Mouse (Mus musculus) ES-E14 (cell line): ENCODE data around the gene Fhad1. TPM values are rescaled to one million over a fixed set of nuclear protein-coding genes. Genes with fewer than 3 reads are reported as not detected.

Source experiments
- DNase-seq: peaks from one replicate; pipeline ENCODE4 v3.0.0-alpha.2; 2013; ENCODE audit warnings: low read depth, low spot score
- H3K27ac ChIP-seq: 2 replicates; pipeline ENCODE4 v1.5.1; 2012; ENCODE audit warnings: low read depth, mild to moderate bottlenecking, low read length, moderate library complexity, mixed read lengths; ENCODE audit not compliant: poor library complexity, insufficient read depth, severe bottlenecking
- H3K36me3 ChIP-seq: 2 replicates; pipeline ENCODE4 v1.6.1; 2012; ENCODE audit warnings: mild to moderate bottlenecking, low read length, moderate library complexity, mixed read lengths; ENCODE audit not compliant: control insufficient read depth, poor library complexity, insufficient read depth, severe bottlenecking
- H3K4me1 ChIP-seq, 2 experiments: fragments of 150-350 bp in 1 of 2; sonication (generic) in 1 of 2; 2 replicates each; pipeline ENCODE4 v1.6.1; 2012; ENCODE audit warnings: low read length in 2 of 2, mild to moderate bottlenecking in 1 of 2, mixed read lengths in 1 of 2; ENCODE audit not compliant: control insufficient read depth in 2 of 2, insufficient read depth in 2 of 2, poor library complexity in 1 of 2
- H3K4me3 ChIP-seq, 2 experiments: fragments of 150-350 bp in 1 of 2; sonication (generic) in 1 of 2; 2 replicates each; pipeline ENCODE4 v1.5.1; 2012; ENCODE audit warnings: low read length in 2 of 2, low read depth in 1 of 2, mild to moderate bottlenecking in 1 of 2, mixed read lengths in 1 of 2; ENCODE audit not compliant: insufficient read depth in 1 of 2, poor library complexity in 1 of 2, severe bottlenecking in 1 of 2
- H3K9ac ChIP-seq: 2 replicates; pipeline ENCODE4 v1.6.1; 2012; ENCODE audit warnings: low read depth, mild to moderate bottlenecking, low read length, mixed read lengths; ENCODE audit not compliant: poor library complexity, insufficient read depth, severe bottlenecking
- H3K9me3 ChIP-seq: fragments of 150-350 bp; sonication (generic); 2 replicates; pipeline ENCODE4 v1.6.1; 2012; ENCODE audit warnings: low read depth, mild to moderate bottlenecking, low read length; ENCODE audit not compliant: control insufficient read depth, insufficient read depth
- CHD2 ChIP-seq: IDR thresholded peaks from 2 replicates; pipeline ENCODE4 v1.6.1; 2014; ENCODE audit warnings: mild to moderate bottlenecking, low read depth, low read length, inconsistent platforms
- HCFC1 ChIP-seq: IDR thresholded peaks from 2 replicates; pipeline ENCODE4 v1.6.1; 2012; ENCODE audit warnings: low read length, inconsistent platforms, borderline replicate concordance; ENCODE audit not compliant: insufficient read depth
- MAFK ChIP-seq: IDR thresholded peaks from 2 replicates; pipeline ENCODE4 v1.6.1; 2014; ENCODE audit warnings: mild to moderate bottlenecking, low read depth, low read length, inconsistent platforms; ENCODE audit not compliant: insufficient read depth
- ZC3H11A ChIP-seq: IDR thresholded peaks from 2 replicates; pipeline ENCODE4 v1.6.1; 2012; ENCODE audit warnings: low read depth, mild to moderate bottlenecking, inconsistent platforms, low read length, borderline replicate concordance
- ZNF384 ChIP-seq: IDR thresholded peaks from 2 replicates; pipeline ENCODE4 v1.6.1; 2012; ENCODE audit warnings: low read depth, low read length, inconsistent platforms
- in situ Hi-C, 2 experiments: fragments of 600-800 bp; cut with MboI; formaldehyde crosslinking; loops; one replicate each; pipeline ENCODE4 v1.15.1; 2025; ENCODE audit warnings: low sequenced_read_pairs in 2 of 2, inconsistent platforms in 1 of 2; ENCODE audit not compliant: unreplicated experiment in 2 of 2
- total RNA-seq: library from RNA; depleted of rRNA; stranded (reverse); fragments of 300-350 nt; gene quantifications from 2 replicates; pipeline ENCODE4 v1.2.3, GENCODE M21; 2012

Gene Fhad1
- total RNA-seq, 1 experiment, result 0.49 TPM

DNA sequence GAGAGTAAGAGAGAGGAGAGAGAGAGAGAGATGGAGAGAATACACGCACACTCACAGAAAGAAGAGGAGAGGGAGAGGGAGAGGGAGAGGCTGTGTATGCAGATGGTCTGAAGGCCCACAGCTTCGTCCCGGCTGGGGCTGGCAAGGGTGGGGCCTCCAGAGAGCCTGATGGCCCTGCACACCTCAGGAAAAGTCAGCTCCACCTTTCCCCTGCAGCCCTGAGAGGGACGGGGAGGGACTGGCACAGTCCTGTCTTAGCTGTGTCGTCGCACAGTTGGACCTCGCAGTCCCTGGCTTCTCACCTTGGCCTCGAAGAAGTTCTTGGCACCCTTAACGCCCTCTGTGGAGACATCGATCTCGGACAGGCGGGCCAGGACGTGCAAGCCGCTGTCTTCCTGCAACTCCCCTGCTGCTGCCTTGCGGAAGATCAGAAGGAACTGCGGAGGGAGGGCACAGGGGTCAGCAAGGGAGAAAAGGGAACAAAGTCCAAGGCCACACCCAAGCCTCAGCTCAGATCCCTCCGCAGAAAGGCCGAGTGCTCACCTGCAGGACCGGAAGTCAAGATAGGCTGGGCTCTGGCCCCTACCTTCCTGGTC, 154.5 kb downstream of the Fhad1 start:
- Histone ChIP-seq H3K9ac (no peak overlapping the region), H3K36me3 (peaks cover 3% of the 10 kb centered on the region; the same call in 1 of the 2 replicates), H3K4me1 (peaks cover 0 to 6% of the 10 kb centered on the region in 2 experiments; a peak in 1 of 4 replicates), H3K9me3 (no peaks in the 10 kb centered on the region), H3K27ac (no peak overlapping the region), H3K4me3 (no peak overlapping the region)
- no peak for DNase-seq
- TF ChIP-seq CHD2 (no peak), HCFC1 (no peak), ZC3H11A (no peak), ZNF384 (no peak), MAFK (no peak)
- in situ Hi-C loops, result no loop called here

DNA sequence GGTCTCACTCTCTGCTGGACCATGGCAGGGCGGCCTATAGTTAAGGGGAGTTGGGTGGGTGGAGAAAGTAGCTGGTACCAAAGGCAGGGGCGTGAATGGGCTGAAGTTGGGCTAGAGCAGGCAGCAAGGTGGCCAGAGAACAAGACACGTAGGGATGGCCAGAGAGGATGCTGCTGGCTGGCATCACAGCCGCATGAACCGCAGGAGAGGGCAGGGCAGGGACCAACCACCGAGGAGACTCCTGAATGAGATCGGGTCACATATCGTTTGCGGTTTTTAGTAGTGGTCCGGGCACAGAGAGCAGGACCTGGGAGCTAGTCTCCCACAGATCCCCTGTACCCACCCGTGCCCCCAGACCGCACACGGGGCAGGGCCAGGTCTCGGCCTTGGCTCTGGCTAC, 155.5 kb downstream of the Fhad1 start:
- no peak for TF ChIP-seq ZC3H11A
- no peak for TF ChIP-seq HCFC1
- no peak for TF ChIP-seq MAFK
- TF ChIP-seq ZNF384, result no peak
- TF ChIP-seq CHD2, result no peak
- Histone ChIP-seq H3K36me3 (peaks cover 3% of the 10 kb centered on the region; the same call in 1 of the 2 replicates), H3K27ac (no peak overlapping the region; the same call in 1 of the 2 replicates), H3K9ac (no peak overlapping the region), H3K4me1 (peaks cover 0 to 4% of the 10 kb centered on the region in 2 experiments; a peak in 1 of 4 replicates), H3K4me3 (no peak overlapping the region), H3K9me3 (no peaks in the 10 kb centered on the region)
- DNase-seq, result no peak
- in situ Hi-C loops, result no loop called here

DNA sequence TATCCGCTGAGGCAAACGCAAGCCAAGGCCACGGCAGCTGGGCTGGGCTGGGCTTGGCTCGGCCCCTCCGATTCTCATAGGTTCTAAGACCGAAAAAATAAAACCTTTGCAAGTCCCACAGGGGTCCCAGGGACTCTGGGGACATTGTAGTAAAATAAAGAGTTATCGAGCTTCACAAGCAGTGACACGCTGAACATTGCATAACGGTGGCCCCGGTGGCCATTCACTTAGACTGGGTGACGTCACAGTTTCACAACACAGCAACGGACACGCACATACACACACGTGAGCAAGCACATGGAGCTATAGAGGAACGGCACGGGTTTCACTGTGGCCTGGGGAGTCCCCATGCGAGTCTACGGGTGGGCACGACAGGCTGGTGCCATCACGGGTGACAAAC, 156.4 kb downstream of the Fhad1 start:
- DNase-seq, result no peak
- in situ Hi-C loops, result no loop called here
- no peak overlapping the region for H3K9ac ChIP-seq
- H3K4me1 ChIP-seq, result peaks cover 0 to 4% of the 10 kb centered on the region in 2 experiments; a peak in 1 of 4 replicates
- no peak overlapping the region for H3K4me3 ChIP-seq
- peaks cover 3% of the 10 kb centered on the region; the same call in 1 of the 2 replicates for H3K36me3 ChIP-seq
- TF ChIP-seq ZC3H11A (no peak), ZNF384 (no peak), HCFC1 (no peak), CHD2 (no peak), MAFK (no peak)
- H3K9me3 ChIP-seq, result no peaks in the 10 kb centered on the region
- no peak overlapping the region for H3K27ac ChIP-seq

DNA sequence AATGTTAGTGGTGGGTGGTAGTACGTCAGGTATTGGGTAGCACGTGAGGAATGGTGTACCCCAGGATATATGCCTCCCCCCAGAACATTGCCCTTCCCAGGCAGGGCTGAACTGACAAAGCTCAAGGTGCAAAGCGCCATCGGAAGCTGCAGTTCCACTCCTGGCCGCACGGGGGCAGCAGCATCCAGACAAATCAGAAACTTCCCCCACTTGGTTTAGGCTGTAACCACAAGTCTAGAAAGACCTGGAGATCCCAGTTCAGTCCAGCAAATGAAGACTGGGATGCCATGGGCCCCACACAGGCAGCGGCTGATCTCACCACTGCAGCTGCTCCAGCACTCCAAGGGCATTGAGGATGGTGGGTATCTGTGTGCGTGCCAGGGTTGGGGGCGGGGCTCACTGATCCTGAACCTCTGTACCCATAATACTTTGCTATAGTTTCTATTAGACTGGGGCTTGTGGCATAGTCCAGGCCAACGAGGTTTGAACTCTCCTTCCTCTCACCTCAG, 157.4 kb downstream of the Fhad1 start:
- Histone ChIP-seq H3K4me3 (no peak overlapping the region), H3K4me1 (peaks cover 0 to 4% of the 10 kb centered on the region in 2 experiments; a peak in 1 of 4 replicates), H3K27ac (no peak overlapping the region), H3K36me3 (peaks cover 3% of the 10 kb centered on the region; the same call in 1 of the 2 replicates), H3K9ac (no peak overlapping the region), H3K9me3 (no peaks in the 10 kb centered on the region)
- DNase-seq, result peak; percentile 72
- in situ Hi-C loops, result no loop called here
- TF ChIP-seq HCFC1, result no peak
- no peak for TF ChIP-seq ZC3H11A
- no peak for TF ChIP-seq ZNF384
- no peak for TF ChIP-seq MAFK
- no peak for TF ChIP-seq CHD2
